ENCODE assay signal across 13 mouse cellular contexts in the genomic region with DNA sequence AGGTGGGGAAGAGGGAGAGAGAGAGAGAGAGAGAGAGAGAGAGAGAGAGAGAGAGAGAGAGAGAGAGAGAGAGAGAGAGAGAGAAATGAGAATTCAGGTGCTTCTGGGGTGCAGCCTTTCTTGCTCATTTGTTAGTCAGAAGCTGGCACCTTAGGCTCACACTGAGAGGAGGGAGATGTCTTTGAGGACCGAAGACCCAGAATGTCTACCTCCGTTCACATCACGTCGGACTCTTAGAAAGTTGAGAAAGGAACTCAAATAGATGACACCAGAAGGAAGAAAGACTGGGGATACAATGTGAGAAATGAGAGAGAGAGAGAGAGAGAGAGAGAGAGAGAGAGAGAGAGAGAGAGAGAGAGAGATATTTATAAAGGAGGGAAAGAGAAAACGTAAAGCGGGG. TPM values are rescaled to one million over a fixed set of nuclear protein-coding genes. Genes with fewer than 3 reads are reported as not detected.
DNase-seq lines count a peak whose midpoint lies in the region; ATAC-seq and TF ChIP-seq lines count a peak whose summit lies in the region.
"Not testable (repeated sequence)": the region's sequence is repeated elsewhere in the genome, so short reads cannot be mapped to it uniquely, and the experiment has no call there.
"Had no signal": no experiment of that assay in that cellular context is flagged by ENCODE, and none has a peak within 500 bp of the region (broad histone marks: within the 10 kb centered on the region; RNA-seq: fewer than 3 reads in every experiment).

No protein-coding gene starts in this region.

- not testable (repeated sequence) for ATAC-seq in embryonic facial prominence, embryonic 12.5 days (ENCODE audit: insufficient number of reproducible peaks, insufficient read depth, low FRiP score, low TSS enrichment); heart, embryonic 11.5 days (replicated peaks; ENCODE audit: insufficient number of reproducible peaks, low FRiP score, low TSS enrichment); kidney, embryonic 15.5 days (replicated peaks; ENCODE audit: low FRiP score); limb, embryonic 13.5 days (ENCODE audit: low FRiP score, low read depth)

- peak overlapping the region; percentile 96 for H3K9ac ChIP-seq in embryonic facial prominence, embryonic 12.5 days
- H3K9ac ChIP-seq in heart, embryonic 11.5 days (ENCODE audit: low read depth, low read length): not testable (repeated sequence)
- H3K9ac ChIP-seq in kidney, embryonic 15.5 days: peak overlapping the region; percentile 62
- peak overlapping the region; percentile 86; the same call in 1 of the 2 replicates for H3K9ac ChIP-seq in limb, embryonic 13.5 days

- peaks cover 35% of the 10 kb centered on the region for H3K27me3 ChIP-seq in embryonic facial prominence, embryonic 12.5 days
- H3K27me3 ChIP-seq in forebrain, embryonic 10.5 days (ENCODE audit: poor library complexity, severe bottlenecking): peaks cover 100% of the 10 kb centered on the region
- H3K27me3 ChIP-seq in heart, embryonic 11.5 days (ENCODE audit: control insufficient read depth, insufficient read depth, low read length): peaks cover 93% of the 10 kb centered on the region
- H3K27me3 ChIP-seq in kidney, embryonic 15.5 days: peaks cover 95% of the 10 kb centered on the region
- peaks cover 91% of the 10 kb centered on the region for H3K27me3 ChIP-seq in limb, embryonic 13.5 days

- not testable (repeated sequence) for H3K9me3 ChIP-seq in embryonic facial prominence, embryonic 12.5 days; forebrain, embryonic 10.5 days; heart, embryonic 11.5 days (replicated peaks; ENCODE audit: control insufficient read depth, low read length); kidney, embryonic 15.5 days (replicated peaks); limb, embryonic 13.5 days

- peak overlapping the region; percentile 59 for H3K4me2 ChIP-seq in embryonic facial prominence, embryonic 12.5 days (replicated peaks)
- not testable (repeated sequence) for H3K4me2 ChIP-seq in heart, embryonic 11.5 days
- peak overlapping the region; percentile 74 for H3K4me2 ChIP-seq in kidney, embryonic 15.5 days
- H3K4me2 ChIP-seq in limb, embryonic 13.5 days (replicated peaks): peak overlapping the region; percentile 82

- peak; percentile 3 for DNase-seq in brain, embryonic 14.5 days (ENCODE audit: low read depth)
- not testable (repeated sequence) for DNase-seq in forebrain, embryonic 10.5 days (ENCODE audit: extremely low spot score, low spot score)
- DNase-seq in retina, postnatal 1 day: peak; percentile 9

- peaks cover 14% of the 10 kb centered on the region; the same call in 1 of the 2 replicates for H3K36me3 ChIP-seq in embryonic facial prominence, embryonic 12.5 days
- H3K36me3 ChIP-seq in forebrain, embryonic 10.5 days (replicated peaks); heart, embryonic 11.5 days (ENCODE audit: control insufficient read depth, insufficient read depth, low read length); kidney, embryonic 15.5 days; limb, embryonic 13.5 days: not testable (repeated sequence)

- not testable (repeated sequence) for TF ChIP-seq POLR2A in brain, embryonic 14.5 days (IDR thresholded peaks at IDR 0.05; ENCODE audit: borderline replicate concordance, extremely low read depth, insufficient read depth, insufficient read length, poor library complexity, severe bottlenecking)

- H3K27ac ChIP-seq in embryonic facial prominence, embryonic 12.5 days: peak overlapping the region; percentile 63
- peak overlapping the region; percentile 85 for H3K27ac ChIP-seq in forebrain, embryonic 10.5 days
- H3K27ac ChIP-seq in heart, embryonic 11.5 days (ENCODE audit: low read depth, low read length); kidney, embryonic 15.5 days; limb, embryonic 13.5 days: not testable (repeated sequence)

- peak overlapping the region; percentile 59 for H3K4me3 ChIP-seq in embryonic facial prominence, embryonic 12.5 days
- peak overlapping the region; percentile 60 for H3K4me3 ChIP-seq in forebrain, embryonic 10.5 days
- 0 out of 2 replicates have a peak overlapping the region, but pooled peaks have one; percentile 10 for H3K4me3 ChIP-seq in heart, embryonic 11.5 days (ENCODE audit: low read depth, low read length)
- H3K4me3 ChIP-seq in kidney, embryonic 15.5 days (replicated peaks): peak overlapping the region; percentile 57
- peak overlapping the region; percentile 65 for H3K4me3 ChIP-seq in limb, embryonic 13.5 days

- not testable (repeated sequence) for TF ChIP-seq CTCF in brain, embryonic 14.5 days (IDR thresholded peaks at IDR 0.05; ENCODE audit: borderline replicate concordance, extremely low read depth, insufficient read depth, insufficient read length)

- peaks cover 39% of the 10 kb centered on the region for H3K4me1 ChIP-seq in embryonic facial prominence, embryonic 12.5 days
- peaks cover 71% of the 10 kb centered on the region for H3K4me1 ChIP-seq in forebrain, embryonic 10.5 days
- peaks cover 26% of the 10 kb centered on the region for H3K4me1 ChIP-seq in heart, embryonic 11.5 days (ENCODE audit: control insufficient read depth, insufficient read depth, low read length)
- peaks cover 62% of the 10 kb centered on the region for H3K4me1 ChIP-seq in kidney, embryonic 15.5 days
- peaks cover 73% of the 10 kb centered on the region for H3K4me1 ChIP-seq in limb, embryonic 13.5 days

- WGBS in embryonic facial prominence, embryonic 12.5 days: 2% methylated on average over 6 of the region's 6 CpGs
- WGBS in forebrain, embryonic 10.5 days: 5% methylated on average over 6 of the region's 6 CpGs
- 2% methylated on average over 6 of the region's 6 CpGs for WGBS in heart, embryonic 11.5 days (ENCODE audit: insufficient replicate concordance)
- 7% methylated on average over 6 of the region's 6 CpGs for WGBS in kidney, embryonic 15.5 days
- WGBS in limb, embryonic 13.5 days: 4% methylated on average over 6 of the region's 6 CpGs

RNA-seq across cellular contexts. Expression of a gene that starts 3.6 kb away (rescaled TPM):
- 1.3 and 3.1 TPM in 2 replicates for polyA plus RNA-seq in brain, embryonic 14.5 days (2012; rRNA removed)
- polyA plus RNA-seq in embryonic facial prominence, embryonic 12.5 days (2016; fragmentation: Nextera tagmentation; extraction: Ambion mirVana): 33.2 and 38.0 TPM in 2 replicates
- polyA plus RNA-seq in forebrain, embryonic 10.5 days (2016; fragmentation: Nextera tagmentation; extraction: Ambion mirVana): 9.7 and 10.9 TPM in 2 replicates
- polyA plus RNA-seq in heart, embryonic 11.5 days (2014; fragmentation: Nextera tagmentation; extraction: Ambion mirVana): 1.5 and 2.1 TPM in 2 replicates
- 16.9 and 18.9 TPM in 2 replicates for polyA plus RNA-seq in kidney, embryonic 15.5 days (2015; fragmentation: Nextera tagmentation; extraction: Ambion mirVana)
- polyA plus RNA-seq in limb, embryonic 13.5 days (2015; fragmentation: Nextera tagmentation; extraction: Ambion mirVana): 8.7 and 9.7 TPM in 2 replicates
- polyA plus RNA-seq: activated CD4-positive, CD25-positive, alpha-beta regulatory T cell, adult 4 months; CD4-positive, CD25-positive, alpha-beta regulatory T cell, adult 4 months; erythroblast, embryonic 14.5 days; macrophage; neural tube, embryonic 14.5 days; small intestine, adult 2 months had no signal

Comparison
In these comparisons a context has a peak if more than half of its experiments do, and no peak if none do; other contexts are left out.
1. H3K4me3 ChIP-seq: peak in every context shown above with its lines; median percentile 65 in limb, embryonic 13.5 days; 60 in forebrain, embryonic 10.5 days; 59 in embryonic facial prominence, embryonic 12.5 days; 57 in kidney, embryonic 15.5 days; 10 in heart, embryonic 11.5 days.